Mouse (Mus musculus) c-Kit-positive CD71-positive TER-119-positive erythroid progenitor cells, embryonic 14.5 days (primary cell): ENCODE measurements around the gene Map9.
"Not testable (repeated sequence)": the region's sequence is repeated elsewhere in the genome, so short reads cannot be mapped to it uniquely, and the experiment has no call there.

Experiments
- DNase-seq: peaks from one replicate; pipeline ENCODE4 v3.0.0-alpha.2; 2013; ENCODE audit warnings: low spot score

Map9 gene

GRCm38 (mm10) chr3:82412397-82412796 is 54.6 kb downstream of the Map9 start:
- DNase-seq = peak; percentile 13

- no peak for DNase-seq
Observed at GRCm38 (mm10) chr3:82417958-82418357, 60.1 kb downstream of the Map9 start.

GRCm38 (mm10) chr3:82435351-82435750 is 77.5 kb downstream of the Map9 start:
- no peak for DNase-seq

- DNase-seq = no peak
Observed at GRCm38 (mm10) chr3:82440976-82441375, 83.1 kb downstream of the Map9 start.

GRCm38 (mm10) chr3:82441601-82442000 is 83.8 kb downstream of the Map9 start:
- not testable (repeated sequence) for DNase-seq
